Mouse (Mus musculus) WW6 (cell line): ENCODE measurements around the gene 1110032F04Rik.
"Not testable (repeated sequence)": the region's sequence is repeated elsewhere in the genome, so short reads cannot be mapped to it uniquely, and the experiment has no call there.

Source experiments
- DNase-seq: peaks from one replicate; pipeline ENCODE4 v3.0.0-alpha.2; 2013; ENCODE audit warnings: low read depth, low spot score

The 1110032F04Rik gene

GRCm38 (mm10) chr3:68869211-68869690 is at the start of gene 1110032F04Rik:
Gene 1110032F04Rik (plus strand): TSS chr3:68869586.
- DNase-seq, result peak; percentile 47

- DNase-seq, result no peak
Measured at GRCm38 (mm10) chr3:68821406-68821805, 48.0 kb upstream of the 1110032F04Rik start.

- DNase-seq, result no peak
Measured at GRCm38 (mm10) chr3:68821926-68822341, 47.5 kb upstream of the 1110032F04Rik start.

GRCm38 (mm10) chr3:68823876-68824764 is 45.3 kb upstream of the 1110032F04Rik start:
- DNase-seq, result no peak

GRCm38 (mm10) chr3:68824765-68825090 is 44.7 kb upstream of the 1110032F04Rik start:
- DNase-seq, result no peak

GRCm38 (mm10) chr3:68825151-68825550 is 44.2 kb upstream of the 1110032F04Rik start:
- DNase-seq, result no peak

- DNase-seq, result no peak
Measured at GRCm38 (mm10) chr3:68827671-68828070, 41.7 kb upstream of the 1110032F04Rik start.

- no peak for DNase-seq
Measured at GRCm38 (mm10) chr3:68829944-68830343, 39.4 kb upstream of the 1110032F04Rik start.

GRCm38 (mm10) chr3:68836857-68837499 is 32.4 kb upstream of the 1110032F04Rik start:
- no peak for DNase-seq

- DNase-seq, result no peak
Measured at GRCm38 (mm10) chr3:68840206-68840605, 29.2 kb upstream of the 1110032F04Rik start.

GRCm38 (mm10) chr3:68844025-68844424 is 25.4 kb upstream of the 1110032F04Rik start:
- no peak for DNase-seq

GRCm38 (mm10) chr3:68848323-68848722 is 21.1 kb upstream of the 1110032F04Rik start:
- DNase-seq, result no peak

GRCm38 (mm10) chr3:68852414-68852813 is 17.0 kb upstream of the 1110032F04Rik start:
- no peak for DNase-seq

- peak; percentile 26 for DNase-seq
Measured at GRCm38 (mm10) chr3:68869691-68870567, 543 bp downstream of the 1110032F04Rik start.

GRCm38 (mm10) chr3:68870568-68870950 is 1.2 kb downstream of the 1110032F04Rik start:
- no peak for DNase-seq

GRCm38 (mm10) chr3:68874079-68874478 is 4.7 kb downstream of the 1110032F04Rik start:
- DNase-seq, result no peak

GRCm38 (mm10) chr3:68886845-68887244 is 17.5 kb downstream of the 1110032F04Rik start:
- no peak for DNase-seq

GRCm38 (mm10) chr3:68895426-68895825 is 26.0 kb downstream of the 1110032F04Rik start:
- DNase-seq, result no peak

- no peak for DNase-seq
Measured at GRCm38 (mm10) chr3:68897154-68897553, 27.8 kb downstream of the 1110032F04Rik start.

- not testable (repeated sequence) for DNase-seq
Measured at GRCm38 (mm10) chr3:68902636-68903035, 33.2 kb downstream of the 1110032F04Rik start.

GRCm38 (mm10) chr3:68904902-68905778 is 35.8 kb downstream of the 1110032F04Rik start:
- no peak for DNase-seq
